Mouse (Mus musculus): ENCODE data around the gene Fgfr2.

Gene Fgfr2

GRCm38 (mm10) chr7:130309180-130309579 is 2814.0 kb downstream of the Fgfr2 start:
- DNase-seq (ENCODE audit: low read depth), result peak; percentile 16

DNA sequence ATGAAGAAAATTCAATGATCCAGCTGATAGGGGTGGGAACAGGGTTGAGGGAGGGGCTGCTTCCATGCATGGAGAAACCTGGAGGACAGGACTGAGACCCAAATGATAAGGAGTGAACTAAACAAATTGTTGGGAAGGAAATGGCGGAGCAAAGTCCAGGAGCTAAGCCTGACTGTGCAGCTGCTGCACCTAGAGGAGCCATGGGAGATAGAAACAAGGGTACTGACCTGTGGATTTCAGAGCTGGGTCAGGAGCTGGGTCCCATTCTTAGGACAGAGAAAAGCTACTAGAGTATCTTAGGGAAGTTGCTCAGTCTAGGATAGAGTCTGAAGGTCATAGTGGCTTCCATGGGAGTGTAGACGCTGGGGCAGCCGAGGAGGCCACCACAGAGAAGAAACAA is 2816.1 kb downstream of the Fgfr2 start:
- no peak for DNase-seq (ENCODE audit: low read depth)

- DNase-seq (ENCODE audit: low read depth), result no peak
These were observed 2818.5 kb downstream of the Fgfr2 start for GRCm38 (mm10) chr7:130304642-130305041.

DNA sequence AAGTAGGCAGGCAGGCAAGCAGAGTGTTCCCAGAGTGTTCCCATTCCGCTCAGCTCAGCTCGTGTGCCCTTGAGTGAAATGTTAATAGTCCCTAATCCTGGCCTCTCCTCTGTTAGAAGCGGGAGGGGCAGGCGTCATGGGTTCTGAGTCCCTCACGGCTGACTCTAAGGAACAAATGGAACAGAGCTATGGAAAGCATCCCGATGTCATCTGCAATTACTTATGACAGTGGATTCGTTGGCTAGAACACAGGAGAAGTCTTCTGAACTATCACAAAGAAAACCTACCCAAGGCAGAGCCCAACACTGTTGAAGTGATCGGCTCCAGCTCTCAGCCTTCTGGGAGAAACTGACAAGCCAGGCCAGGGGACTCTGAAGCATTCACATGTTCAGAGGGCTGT is 2819.7 kb downstream of the Fgfr2 start:
- no peak for DNase-seq (ENCODE audit: low read depth)

DNA sequence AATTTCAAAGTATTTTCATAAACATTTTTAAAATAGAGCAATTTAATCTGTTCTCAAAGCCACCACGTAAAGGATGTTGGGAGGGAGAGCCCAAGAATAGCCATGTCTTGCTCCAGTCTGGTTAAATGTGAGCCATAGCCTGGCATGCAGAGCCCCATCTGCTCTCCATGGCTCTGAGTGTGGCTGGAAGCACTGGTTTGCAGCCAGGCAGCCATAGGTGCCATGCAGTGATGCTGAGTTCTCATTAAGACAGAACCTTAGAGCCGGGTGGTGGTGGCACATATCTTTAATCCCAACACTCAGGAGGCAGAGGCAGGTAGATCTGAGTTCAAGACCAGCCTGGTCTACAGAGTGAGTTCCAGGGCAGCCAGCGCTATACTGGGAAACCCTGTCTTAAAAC is 2822.5 kb downstream of the Fgfr2 start:
- no peak for DNase-seq (ENCODE audit: low read depth)

- DNase-seq (ENCODE audit: low read depth), result peak; percentile 17
These were observed 2824.1 kb downstream of the Fgfr2 start for GRCm38 (mm10) chr7:130298926-130299594.

DNA sequence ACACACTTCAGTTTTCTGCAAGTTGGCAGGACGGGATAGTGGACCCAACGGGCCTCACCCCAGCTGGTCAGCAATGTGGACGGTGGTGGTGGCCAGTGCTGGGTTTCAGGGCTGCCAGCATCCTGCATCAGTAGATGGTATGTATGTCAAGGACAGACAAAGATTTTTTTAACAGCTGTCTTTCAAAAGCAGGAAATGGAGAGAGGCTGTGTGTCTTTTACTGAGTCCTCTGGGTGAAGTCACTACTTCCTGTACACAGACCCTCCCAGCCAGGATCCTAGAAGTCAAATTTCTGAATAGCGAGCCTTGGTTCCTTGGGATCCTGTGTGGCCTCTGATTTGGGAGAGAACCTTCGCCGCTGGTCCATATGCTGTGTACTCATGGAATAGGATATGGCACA is 2832.0 kb downstream of the Fgfr2 start:
- no peak for DNase-seq (ENCODE audit: low read depth)

DNA sequence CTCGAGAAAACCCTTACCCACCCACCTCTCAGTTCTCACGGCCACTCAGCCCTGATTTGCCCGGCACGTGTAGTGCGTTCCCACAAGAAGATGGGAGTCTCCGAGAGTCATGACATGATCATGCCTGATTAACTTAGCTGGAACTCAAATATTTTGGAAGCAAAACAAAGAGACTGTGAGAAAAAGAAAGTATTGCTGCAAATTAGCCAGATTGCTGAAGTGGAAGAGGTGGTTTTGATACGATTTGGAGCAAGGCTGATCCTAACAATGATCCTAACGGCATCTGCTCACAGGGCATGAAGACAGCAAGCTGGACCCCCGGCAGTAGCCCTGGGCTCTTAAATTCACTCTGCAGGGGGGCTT is 2833.7 kb downstream of the Fgfr2 start:
- no peak for DNase-seq (ENCODE audit: low read depth)

DNA sequence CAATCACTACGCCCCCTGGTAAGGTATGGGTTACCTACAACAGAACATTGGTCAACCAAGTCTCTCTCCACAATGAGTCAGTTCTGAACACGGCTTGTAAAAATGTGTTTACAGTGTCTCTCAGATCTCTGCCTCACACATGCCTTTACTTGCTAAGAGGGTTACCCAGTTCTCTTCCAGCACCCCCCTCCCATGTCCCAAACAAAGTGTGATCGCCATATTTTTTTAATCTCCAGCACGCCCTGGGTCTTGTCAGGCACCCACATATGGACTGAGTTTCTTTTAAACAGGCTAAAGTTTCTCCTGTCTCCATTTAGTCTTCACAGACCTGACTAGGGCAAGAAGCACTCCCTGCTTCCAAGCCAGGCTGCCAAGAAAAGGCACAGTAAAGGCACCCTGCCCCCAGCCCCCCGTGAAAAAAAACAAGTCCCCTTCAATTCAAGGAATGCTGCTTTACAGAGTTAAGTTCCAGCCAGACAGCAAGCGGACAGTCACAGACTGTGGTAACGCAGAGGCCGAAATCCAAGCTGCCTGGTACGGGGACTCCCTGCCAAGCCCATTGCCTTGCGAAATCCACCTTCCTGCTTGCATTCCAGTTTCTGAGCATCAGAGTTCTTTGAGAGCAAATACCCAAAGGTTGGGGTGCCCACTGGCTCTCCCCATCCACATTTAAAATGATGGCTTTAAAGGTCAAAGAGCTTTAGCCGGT is 2834.3 kb downstream of the Fgfr2 start:
- DNase-seq (ENCODE audit: low read depth), result peak; percentile 73

DNA sequence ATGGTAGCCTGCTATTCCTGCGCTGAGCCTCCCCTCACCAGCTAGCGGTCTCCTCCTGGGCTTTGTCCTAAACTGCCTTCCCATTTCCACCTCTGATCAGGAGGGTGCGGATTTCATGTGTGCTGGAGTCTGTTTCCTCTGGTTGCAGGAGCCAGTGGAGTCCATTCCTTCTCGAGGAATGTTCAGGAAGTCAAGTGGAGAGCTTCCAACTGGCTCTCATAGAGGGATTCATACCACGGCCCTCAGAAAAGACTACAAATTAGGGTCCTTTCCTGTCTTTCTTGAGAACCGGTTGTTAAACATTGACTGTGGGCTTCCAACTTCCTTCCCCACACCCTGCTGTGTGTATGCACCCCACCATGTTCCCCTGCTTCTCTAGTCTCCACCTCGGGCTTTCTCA is 2834.9 kb downstream of the Fgfr2 start:
- DNase-seq (ENCODE audit: low read depth), result peak; percentile 33

DNA sequence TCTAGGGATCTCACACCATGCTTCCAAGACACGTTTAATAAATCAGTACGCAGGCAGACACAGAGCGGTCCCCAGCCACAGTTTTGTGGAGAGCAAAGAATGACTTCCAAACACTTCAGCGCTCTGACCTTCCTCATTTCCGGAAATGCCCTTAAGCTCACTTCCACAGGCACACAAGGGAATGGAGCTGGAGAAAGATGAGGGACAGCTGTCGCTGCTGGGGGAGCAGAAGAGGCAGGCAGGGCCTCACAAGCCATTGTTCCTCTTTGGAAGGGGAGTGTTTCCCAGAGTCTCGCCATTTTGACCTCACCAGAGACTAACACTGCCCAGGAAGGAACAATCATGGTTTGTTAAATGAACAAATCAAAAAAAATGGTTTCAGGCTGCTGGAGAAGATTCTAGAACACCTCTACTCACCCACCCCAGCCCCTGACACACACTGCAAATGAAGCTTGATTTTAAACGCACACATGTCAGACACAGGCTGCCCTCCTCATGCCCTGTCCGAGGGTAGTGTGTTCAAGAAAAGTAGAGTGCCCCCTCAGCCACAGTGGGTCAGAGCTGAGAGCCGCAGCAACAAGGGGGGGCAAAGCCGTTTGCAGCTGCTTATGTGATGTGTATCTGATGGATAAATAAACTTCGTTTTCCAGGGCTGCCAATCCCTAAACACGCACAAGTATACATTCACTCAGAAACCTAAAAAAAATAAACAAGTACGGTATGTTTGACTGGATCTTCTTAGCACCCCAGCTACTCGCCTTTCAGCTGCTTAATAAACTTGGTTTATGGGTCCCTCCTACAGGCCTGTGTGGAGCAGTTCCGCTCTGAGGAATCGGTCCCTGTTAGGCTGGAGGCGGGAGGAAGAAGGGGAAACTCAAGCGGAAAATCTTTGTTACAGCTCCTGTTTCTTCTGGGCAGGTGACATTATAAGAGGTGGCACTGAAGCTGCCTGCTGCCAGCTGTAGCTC is 2844.1 kb downstream of the Fgfr2 start:
- DNase-seq (ENCODE audit: low read depth), result no peak

DNA sequence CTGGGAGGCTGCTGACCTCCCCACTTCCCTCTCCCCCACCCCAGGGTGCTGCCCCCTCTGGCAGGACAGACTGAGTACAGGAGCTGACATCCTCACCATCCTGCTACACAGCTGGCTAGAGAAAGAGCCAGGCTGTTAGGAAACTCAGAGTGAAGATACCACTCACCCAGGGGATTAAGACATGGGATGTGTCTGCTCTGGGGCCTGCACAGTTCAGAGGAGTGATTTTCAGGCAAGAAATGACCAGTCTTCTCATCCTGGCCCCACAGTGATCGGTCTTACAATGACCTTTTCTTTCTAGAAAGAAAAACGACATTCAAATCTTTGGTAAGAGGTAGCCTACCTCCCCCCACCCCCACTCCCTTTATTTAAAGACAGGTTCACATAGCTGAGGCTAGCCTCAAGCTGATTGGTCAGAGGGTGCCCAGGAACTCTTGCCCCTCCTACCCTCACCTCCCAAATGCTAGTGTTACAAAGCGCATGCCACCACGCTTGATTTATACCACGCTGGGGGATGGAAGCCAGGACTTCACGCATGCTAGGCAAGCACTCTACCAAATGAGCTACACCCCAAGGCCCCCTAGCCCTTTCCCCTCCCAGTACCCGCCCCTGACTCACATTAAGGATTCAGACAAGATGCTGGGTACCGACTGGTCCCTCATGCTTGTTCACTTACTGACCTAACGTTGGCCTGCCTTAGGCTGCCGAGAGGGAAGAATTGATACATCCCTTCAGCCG is 2845.0 kb downstream of the Fgfr2 start:
- DNase-seq (ENCODE audit: low read depth), result no peak

GRCm38 (mm10) chr7:130273265-130273664 is 2849.9 kb downstream of the Fgfr2 start:
- DNase-seq (ENCODE audit: low read depth), result peak; percentile 80

GRCm38 (mm10) chr7:130270807-130271206 is 2852.3 kb downstream of the Fgfr2 start:
- peak; percentile 50 for DNase-seq (ENCODE audit: low read depth)

DNA sequence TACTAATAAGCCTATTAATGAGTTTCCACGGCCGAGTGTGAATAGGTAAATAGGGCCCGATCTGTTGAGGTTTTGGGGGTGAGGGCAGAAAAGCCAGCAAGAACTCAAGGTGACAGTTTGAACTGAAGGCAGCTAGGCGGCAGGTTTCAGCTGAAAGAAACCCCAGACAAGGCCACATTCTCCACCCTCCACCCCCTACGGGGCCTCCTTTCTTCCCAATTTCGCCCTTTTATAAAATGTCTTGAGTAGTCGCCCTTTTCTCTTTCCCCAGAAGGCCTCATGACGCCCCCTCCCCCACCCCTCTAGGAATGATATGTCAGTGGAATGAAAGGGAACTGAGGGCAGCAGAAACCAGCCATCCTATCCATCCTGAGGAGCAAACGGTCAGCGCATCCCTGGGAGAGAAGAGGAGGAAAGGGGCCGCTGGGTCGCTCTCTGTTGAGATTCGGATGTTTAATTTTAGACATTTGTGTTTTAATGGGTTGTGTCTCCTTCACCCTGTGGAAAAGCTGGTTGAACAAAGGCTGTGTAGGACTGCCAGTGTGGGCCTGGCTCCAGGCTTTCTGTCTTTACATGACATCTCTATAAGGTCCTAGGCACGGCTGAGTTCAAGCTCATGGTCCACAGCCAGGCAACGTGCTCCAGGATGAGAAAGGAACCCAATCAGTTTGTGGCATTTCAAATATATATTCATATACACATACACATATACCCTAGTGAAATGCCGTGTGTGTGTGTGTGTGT is 2853.9 kb downstream of the Fgfr2 start:
- no peak for DNase-seq (ENCODE audit: low read depth)

GRCm38 (mm10) chr7:130267099-130267498 is 2856.1 kb downstream of the Fgfr2 start:
- DNase-seq (ENCODE audit: low read depth), result peak; percentile 61

DNA sequence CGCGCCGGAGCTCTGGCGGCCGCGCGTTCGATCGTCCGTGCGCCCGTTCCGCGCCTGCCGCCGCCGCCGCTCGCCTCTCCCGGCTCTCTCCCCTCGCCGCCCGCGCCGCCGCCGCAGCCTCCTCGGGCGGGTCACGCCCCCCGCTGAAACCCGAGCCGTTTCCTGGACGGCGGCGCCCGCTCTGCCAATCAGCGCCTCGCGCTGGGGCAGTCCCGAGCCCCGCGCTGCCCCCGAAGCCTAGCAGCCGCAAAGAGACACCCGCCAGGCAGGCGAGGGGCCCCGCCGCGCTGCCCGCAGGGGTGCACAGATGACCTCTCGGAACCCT is 2857.0 kb downstream of the Fgfr2 start:
- peak; percentile 91 for DNase-seq (ENCODE audit: low read depth)

GRCm38 (mm10) chr7:130265319-130266165 is 2857.6 kb downstream of the Fgfr2 start:
- no peak for DNase-seq (ENCODE audit: low read depth)

- DNase-seq (ENCODE audit: low read depth), result peak; percentile 89
These were observed 2858.4 kb downstream of the Fgfr2 start for GRCm38 (mm10) chr7:130264616-130265318.

Data from NIH3T3 (cell line).